Mouse (Mus musculus) cerebellum, postnatal 10 days (tissue): ENCODE measurements around the gene Fam102b.
A peak's percentile ranks its signal among the peaks of the same experiment; 100 is the strongest.

ENCODE experiments used
- DNase-seq, 2 experiments: peaks; one replicate each; pipeline ENCODE4 v3.0.0; 2021; ENCODE audit warnings: mixed read lengths in 2 of 2

The Fam102b gene

GRCm38 (mm10) chr3:108959680-108960295 lies 67.6 kb downstream of the Fam102b start:
- DNase-seq, result peak; percentile 32 to 57

GRCm38 (mm10) chr3:108957976-108958375 lies 69.4 kb downstream of the Fam102b start:
- no peak for DNase-seq

- no peak for DNase-seq
Observed at GRCm38 (mm10) chr3:108940996-108941395, 86.4 kb downstream of the Fam102b start.

- peak; percentile 65 to 66 for DNase-seq
Observed at GRCm38 (mm10) chr3:108940001-108940633, 87.3 kb downstream of the Fam102b start, which contains the start of gene Gm9857. Gm9857 (minus strand) TSS chr3:108940445.

- DNase-seq, result no peak
Observed at GRCm38 (mm10) chr3:108939573-108939972, 87.8 kb downstream of the Fam102b start, which contains the start of gene Henmt1. Henmt1 (plus strand) TSS chr3:108939873.

- no peak for DNase-seq
Observed at GRCm38 (mm10) chr3:108938691-108939090, 88.7 kb downstream of the Fam102b start.

- no peak for DNase-seq
Observed at GRCm38 (mm10) chr3:108933557-108933956, 93.8 kb downstream of the Fam102b start.

GRCm38 (mm10) chr3:108926308-108926707 lies 101.1 kb downstream of the Fam102b start:
- DNase-seq, result no peak

- no peak for DNase-seq
Observed at GRCm38 (mm10) chr3:108925677-108926076, 101.7 kb downstream of the Fam102b start.

- no peak for DNase-seq
Observed at GRCm38 (mm10) chr3:108921822-108922221, 105.6 kb downstream of the Fam102b start.
